Mouse (Mus musculus) CD4-positive helper T cell, adult 2 months (primary cell): ENCODE data around the gene Olfr48.

Experiments
- DNase-seq: peaks from one replicate; pipeline ENCODE4 v3.0.0-alpha.2; 2012; ENCODE audit warnings: low read depth, missing footprints, low spot score

Olfr48 gene

DNA sequence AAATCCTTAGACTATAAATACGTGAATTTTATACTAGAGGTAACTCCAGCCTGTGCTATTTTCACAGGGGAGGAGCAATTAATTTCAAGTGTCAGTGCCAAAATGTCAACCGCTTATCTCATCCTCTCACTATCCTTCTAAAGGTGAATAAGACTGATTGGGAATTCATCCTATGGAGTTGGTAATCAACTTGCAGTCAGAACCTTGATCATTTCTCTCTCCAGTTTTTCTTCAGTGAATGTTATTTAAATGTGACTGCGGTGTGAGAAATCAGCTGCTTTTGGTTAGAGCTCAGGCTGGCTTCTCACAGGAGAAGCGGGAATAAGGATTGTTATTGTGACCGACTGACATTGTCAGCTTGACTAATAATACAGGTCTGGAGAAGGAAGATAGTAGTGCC, at the start of gene Olfr48:
Gene Olfr48 (minus strand): TSS at position 101 of the 400 bp plus-strand sequence.
- DNase-seq, result no peak

- DNase-seq, result no peak
Observed at GRCm38 (mm10) chr2:89878137-89878536, 30.1 kb upstream of the Olfr48 start, which contains the start of gene Olfr1257. TSS of gene Olfr1257 (plus strand) at chr2:89878437.

- no peak for DNase-seq
Observed at GRCm38 (mm10) chr2:89849230-89849629, 1.2 kb upstream of the Olfr48 start.

GRCm38 (mm10) chr2:89841455-89841854, 6.5 kb downstream of the Olfr48 start, which contains the start of gene Olfr1256:
TSS of gene Olfr1256 (minus strand) at chr2:89841555.
- DNase-seq, result no peak

GRCm38 (mm10) chr2:89820216-89820615, 27.8 kb downstream of the Olfr48 start:
- DNase-seq, result no peak

GRCm38 (mm10) chr2:89811751-89812150, 36.3 kb downstream of the Olfr48 start, which contains the start of gene Olfr1255:
TSS of gene Olfr1255 (plus strand) at chr2:89812051.
- no peak for DNase-seq

DNA sequence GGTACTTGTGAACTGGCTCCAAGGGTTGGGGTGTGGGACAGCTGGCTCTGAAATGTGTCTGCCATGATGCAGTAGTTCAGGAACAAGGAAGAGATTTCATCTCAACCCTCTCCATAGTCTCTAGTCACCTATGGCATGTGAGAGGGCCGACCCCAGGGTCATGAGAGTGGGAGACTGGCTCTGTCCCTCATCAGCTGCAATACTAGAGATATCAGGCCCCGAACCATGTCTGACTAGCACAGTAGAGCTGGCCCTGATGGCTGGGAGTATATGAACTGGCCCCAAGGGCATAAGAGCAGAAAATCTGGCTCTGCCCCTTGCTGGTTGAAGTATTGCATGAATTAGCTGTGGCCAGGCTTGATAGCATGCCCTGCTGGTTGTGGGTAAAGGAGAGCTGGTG, 37.3 kb downstream of the Olfr48 start:
- no peak for DNase-seq

GRCm38 (mm10) chr2:89799583-89799982, 48.4 kb downstream of the Olfr48 start:
- DNase-seq, result no peak

DNA sequence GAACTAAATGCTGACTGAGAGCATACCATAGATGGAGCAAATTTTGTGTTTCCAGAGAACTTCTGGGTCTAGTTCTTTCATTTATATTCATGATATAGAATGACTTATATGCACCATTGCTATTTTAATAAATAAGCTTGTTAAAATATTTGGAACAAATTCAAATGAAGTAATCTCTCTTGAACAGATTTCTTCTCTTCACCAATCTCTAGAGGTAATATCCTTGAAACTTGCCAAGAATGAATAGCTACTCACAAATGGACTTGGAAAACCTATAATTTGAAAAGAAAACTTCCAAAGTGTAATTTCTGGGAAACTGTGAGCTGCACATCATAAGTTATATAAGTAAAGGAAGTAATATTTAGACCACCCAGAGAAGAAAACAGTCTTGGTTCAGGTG, 54.5 kb downstream of the Olfr48 start, which contains the start of gene Olfr1254:
Gene Olfr1254 (minus strand): TSS at position 101 of the 400 bp plus-strand sequence.
- DNase-seq, result no peak
